ENCODE assay signal across 7 mouse cellular contexts in the genomic region with DNA sequence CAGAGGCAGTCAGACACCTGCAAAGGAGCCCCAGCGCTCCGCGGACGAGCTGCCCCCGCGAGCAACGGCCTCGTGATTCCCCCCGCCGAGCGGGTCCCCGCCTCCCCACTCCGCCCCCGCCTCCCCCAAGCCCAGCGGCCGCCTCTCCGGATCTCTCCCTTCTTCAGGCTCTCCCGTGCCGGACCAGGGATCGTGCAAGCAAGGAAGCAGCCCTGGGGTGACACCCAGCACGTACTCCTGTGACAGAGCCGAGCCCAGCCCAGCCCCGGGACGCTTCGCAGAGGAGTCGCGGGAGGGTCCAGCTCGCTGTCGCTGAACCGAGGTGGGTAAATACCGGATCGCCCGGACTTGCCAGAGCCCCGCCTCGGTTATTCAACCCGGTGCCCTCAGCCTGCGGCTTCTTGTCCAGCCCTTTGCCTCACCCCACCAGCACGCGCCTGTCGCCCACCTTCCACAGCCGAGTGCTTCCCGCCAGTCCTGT. TPM values are rescaled to one million over a fixed set of nuclear protein-coding genes. Genes with fewer than 3 reads are reported as not detected.
DNase-seq lines count a peak whose midpoint lies in the region; ATAC-seq lines count a peak whose summit lies in the region.

No protein-coding gene starts in this region.

- DNase-seq in liver, embryonic 11.5 days (ENCODE audit: low spot score) = peak; percentile 50
- DNase-seq in liver = no peak
- DNase-seq in embryonic facial prominence, embryonic 10.5 days (ENCODE audit: low spot score) = peak; percentile 65
- DNase-seq in thymus, postnatal 10 days (ENCODE audit: low spot score in 2 of 2) = no peak

- H3K4me2 ChIP-seq in liver, embryonic 11.5 days = peak overlapping the region; percentile 37
- H3K4me2 ChIP-seq in hindbrain, embryonic 16.5 days (ENCODE audit: low read length) = peak overlapping the region; percentile 59
- H3K4me2 ChIP-seq in neural tube, embryonic 14.5 days (ENCODE audit: low read depth, low read length) = peak overlapping the region; percentile 67

- peak overlapping the region; percentile 17; the same call in 1 of the 2 replicates for H3K4me3 ChIP-seq in liver, embryonic 11.5 days (ENCODE audit: low read depth, low read length)
- peak overlapping the region; percentile 50 for H3K4me3 ChIP-seq in embryonic facial prominence, embryonic 10.5 days
- peak overlapping the region; percentile 53 for H3K4me3 ChIP-seq in hindbrain, embryonic 16.5 days (ENCODE audit: low read length)
- peak overlapping the region; percentile 44 for H3K4me3 ChIP-seq in neural tube, embryonic 14.5 days (ENCODE audit: low read depth, low read length)

- no peak overlapping the region for H3K9ac ChIP-seq in liver, embryonic 11.5 days (ENCODE audit: low read depth, low read length)
- H3K9ac ChIP-seq in hindbrain, embryonic 16.5 days (ENCODE audit: low read depth, low read length) = peak overlapping the region; percentile 67
- H3K9ac ChIP-seq in neural tube, embryonic 14.5 days (replicated peaks; ENCODE audit: low read depth, low read length) = peak overlapping the region; percentile 77

- no peak overlapping the region for H3K27ac ChIP-seq in liver, embryonic 11.5 days (ENCODE audit: low read depth, low read length)
- H3K27ac ChIP-seq in embryonic facial prominence, embryonic 10.5 days (replicated peaks) = no peak overlapping the region; the same call in 1 of the 2 replicates
- H3K27ac ChIP-seq in hindbrain, embryonic 16.5 days (ENCODE audit: low read depth, low read length) = peak overlapping the region; percentile 88
- H3K27ac ChIP-seq in neural tube, embryonic 14.5 days (ENCODE audit: low read depth, low read length) = peak overlapping the region; percentile 91

- H3K4me1 ChIP-seq in liver, embryonic 11.5 days (replicated peaks; ENCODE audit: control insufficient read depth, insufficient read depth, low read length) = peaks cover 11% of the 10 kb centered on the region
- H3K4me1 ChIP-seq in embryonic facial prominence, embryonic 10.5 days = peaks cover 63% of the 10 kb centered on the region
- H3K4me1 ChIP-seq in hindbrain, embryonic 16.5 days (ENCODE audit: control insufficient read depth, insufficient read depth, low read depth, low read length) = peaks cover 7% of the 10 kb centered on the region
- peaks cover 10% of the 10 kb centered on the region; the same call in 1 of the 2 replicates for H3K4me1 ChIP-seq in neural tube, embryonic 14.5 days (ENCODE audit: control insufficient read depth, insufficient read depth, low read length)

- H3K36me3 ChIP-seq in liver, embryonic 11.5 days (ENCODE audit: control insufficient read depth, insufficient read depth, low read length) = no peaks in the 10 kb centered on the region
- H3K36me3 ChIP-seq in embryonic facial prominence, embryonic 10.5 days (replicated peaks) = no peaks in the 10 kb centered on the region
- H3K36me3 ChIP-seq in hindbrain, embryonic 16.5 days (ENCODE audit: control insufficient read depth, insufficient read depth, low read length) = no peaks in the 10 kb centered on the region
- no peaks in the 10 kb centered on the region for H3K36me3 ChIP-seq in neural tube, embryonic 14.5 days (ENCODE audit: control insufficient read depth, insufficient read depth, low read length)

- no peaks in the 10 kb centered on the region for H3K9me3 ChIP-seq in liver, embryonic 11.5 days (ENCODE audit: control insufficient read depth, low read length)
- H3K9me3 ChIP-seq in embryonic facial prominence, embryonic 10.5 days = no peaks in the 10 kb centered on the region
- H3K9me3 ChIP-seq in hindbrain, embryonic 16.5 days (ENCODE audit: control insufficient read depth, low read length) = no peaks in the 10 kb centered on the region
- no peaks in the 10 kb centered on the region for H3K9me3 ChIP-seq in neural tube, embryonic 14.5 days (ENCODE audit: control insufficient read depth, low read length)

- no peak for ATAC-seq in liver, embryonic 11.5 days (replicated peaks; ENCODE audit: low FRiP score)
- ATAC-seq in hindbrain, embryonic 16.5 days = 0 out of 2 replicates have a peak, but pooled peaks have one; percentile 10
- no peak for ATAC-seq in neural tube, embryonic 14.5 days (ENCODE audit: low read depth)
- ATAC-seq in granulocyte monocyte progenitor cell, adult 5-6 weeks (replicated peaks; ENCODE audit: poor library complexity, severe bottlenecking) = no peak

- H3K27me3 ChIP-seq in liver, embryonic 11.5 days (replicated peaks; ENCODE audit: control insufficient read depth, insufficient read depth, low read length) = peaks cover 87% of the 10 kb centered on the region
- H3K27me3 ChIP-seq in embryonic facial prominence, embryonic 10.5 days (replicated peaks; ENCODE audit: low read depth, poor library complexity, severe bottlenecking) = peaks cover 88% of the 10 kb centered on the region
- H3K27me3 ChIP-seq in hindbrain, embryonic 16.5 days (replicated peaks; ENCODE audit: control insufficient read depth, insufficient read depth, low read length) = peaks cover 19% of the 10 kb centered on the region
- H3K27me3 ChIP-seq in neural tube, embryonic 14.5 days (ENCODE audit: control insufficient read depth, insufficient read depth, low read length) = peaks cover 26% of the 10 kb centered on the region

- WGBS in liver, embryonic 11.5 days = 2% methylated on average over 42 of the region's 42 CpGs
- under 1% methylated on average over 42 of the region's 42 CpGs for WGBS in embryonic facial prominence, embryonic 10.5 days
- WGBS in hindbrain, embryonic 16.5 days = 1% methylated on average over 32 of the region's 42 CpGs
- under 1% methylated on average over 42 of the region's 42 CpGs for WGBS in neural tube, embryonic 14.5 days

RNA-seq across cellular contexts. Expression of a gene that starts 9.2 kb away (rescaled TPM):
- polyA plus RNA-seq in liver, embryonic 11.5 days (2014; fragmentation: Nextera tagmentation; extraction: Ambion mirVana) = 0.19 and 0.43 TPM in 2 replicates
- polyA plus RNA-seq in embryonic facial prominence, embryonic 10.5 days (2016; fragmentation: Nextera tagmentation; extraction: Ambion mirVana) = 0.47 and 0.91 TPM in 2 replicates
- polyA plus RNA-seq in hindbrain, embryonic 16.5 days (2015; fragmentation: Nextera tagmentation; extraction: Ambion mirVana) = 125 and 131 TPM in 2 replicates
- 84.1 and 119 TPM in 2 replicates for polyA plus RNA-seq in neural tube, embryonic 14.5 days (2014; fragmentation: Nextera tagmentation; extraction: Ambion mirVana)
- not detected in 2 replicates for total RNA-seq in granulocyte monocyte progenitor cell, adult 5-6 weeks (2014; fragmentation: Nextera tagmentation)
- not detected in 2 replicates for total RNA-seq in granulocyte monocyte progenitor cell, adult 5-6 weeks (2017)

RNA-seq across cellular contexts. Expression of a gene that starts 53.4 kb away (rescaled TPM):
- not detected in 2 replicates for polyA plus RNA-seq in liver, embryonic 11.5 days (2014; fragmentation: Nextera tagmentation; extraction: Ambion mirVana)
- 0.87 and 1.2 TPM in 2 replicates for polyA plus RNA-seq in embryonic facial prominence, embryonic 10.5 days (2016; fragmentation: Nextera tagmentation; extraction: Ambion mirVana)
- polyA plus RNA-seq in hindbrain, embryonic 16.5 days (2015; fragmentation: Nextera tagmentation; extraction: Ambion mirVana) = 3.1 and 4.0 TPM in 2 replicates
- 1.0 and 1.2 TPM in 2 replicates for polyA plus RNA-seq in neural tube, embryonic 14.5 days (2014; fragmentation: Nextera tagmentation; extraction: Ambion mirVana)
- total RNA-seq in granulocyte monocyte progenitor cell, adult 5-6 weeks (2014; fragmentation: Nextera tagmentation) = not detected in 2 replicates
- not detected in 2 replicates for total RNA-seq in granulocyte monocyte progenitor cell, adult 5-6 weeks (2017)

Comparison
In these comparisons a context has a peak if more than half of its experiments do, and no peak if none do; other contexts are left out.
1. DNase-seq: peak in liver, embryonic 11.5 days (single experiment) and embryonic facial prominence, embryonic 10.5 days (single experiment); none in liver (single experiment) and thymus, postnatal 10 days (0 of 2).
2. H3K27ac ChIP-seq: peak in hindbrain, embryonic 16.5 days (single experiment) and neural tube, embryonic 14.5 days (single experiment); none in liver, embryonic 11.5 days (single experiment) and embryonic facial prominence, embryonic 10.5 days (single experiment).
3. RNA of a gene that starts 9.2 kb away (polyA plus RNA-seq): 125 to 131 TPM in hindbrain, embryonic 16.5 days and 84.1 to 119 TPM in neural tube, embryonic 14.5 days; 0.47 to 0.91 TPM in embryonic facial prominence, embryonic 10.5 days and 0.19 to 0.43 TPM in liver, embryonic 11.5 days; every median in the first group is over 10 times any median in the second.
4. Peak in every context shown above with its lines, with median percentiles within 50 percentile points of each other: H3K4me2 ChIP-seq and H3K4me3 ChIP-seq.